Mouse (Mus musculus) lung, adult 2 months (tissue): Measurements from ENCODE around the gene Cpa4.

ENCODE experiments used
- CTCF ChIP-seq: fragments of 200-500 bp; IDR thresholded peaks from 2 replicates; pipeline ENCODE4 v1.5.1; 2011; ENCODE audit warnings: mild to moderate bottlenecking, low read length, control low read depth; ENCODE audit not compliant: insufficient read depth
- POLR2A ChIP-seq: fragments of 200-500 bp; IDR thresholded peaks from 2 replicates; pipeline ENCODE4 v1.6.1; 2011; ENCODE audit warnings: low read depth, mild to moderate bottlenecking, control low read depth, low read length, borderline replicate concordance; ENCODE audit errors: extremely low read depth

GRCm38 (mm10) chr6:30562132-30562531 is 6.0 kb upstream of the Cpa4 start:
- TF ChIP-seq CTCF (no peak), POLR2A (no peak)
